Mouse (Mus musculus): ENCODE results near the gene Cops7a. TPM values are rescaled to one million over a fixed set of nuclear protein-coding genes. Genes with fewer than 3 reads are reported as not detected.

Cops7a gene
- polyA plus RNA-seq (2012; rRNA removed) = 122 and 143 TPM in 2 replicates

DNA sequence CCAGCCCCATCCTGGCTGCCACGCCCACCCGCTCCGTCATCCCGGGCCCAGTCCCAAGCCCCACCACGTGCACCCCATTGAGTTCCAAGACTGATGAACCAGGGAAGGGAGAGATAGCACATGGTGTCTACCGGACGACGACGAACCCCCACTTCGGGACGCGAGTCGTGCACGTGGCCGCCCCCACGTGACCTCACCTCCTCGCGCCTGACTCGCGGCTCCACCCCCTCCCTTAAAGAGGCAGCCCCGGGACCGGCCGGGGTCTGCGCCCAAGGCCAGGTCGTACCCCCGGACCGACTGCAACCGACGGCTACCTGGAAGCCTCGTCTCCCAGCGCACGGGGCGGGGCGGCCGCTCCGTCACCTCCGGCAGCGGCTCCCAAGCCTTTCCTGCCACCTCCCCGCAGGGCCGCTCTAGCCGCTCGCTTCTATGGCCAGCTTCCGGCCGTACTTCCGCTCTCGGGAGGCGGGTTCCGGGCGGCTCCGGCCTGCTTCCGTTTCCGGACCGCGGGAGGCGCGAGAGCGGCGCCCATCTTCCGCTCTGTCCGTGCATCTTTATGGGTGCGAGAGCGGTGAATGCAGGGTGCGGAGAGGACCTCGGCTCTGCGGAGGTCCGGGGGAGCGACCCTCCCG lies at the start of gene Cops7a:
Gene Cops7a (minus strand): TSS at position 451 of the 632 bp plus-strand sequence.

DNA sequence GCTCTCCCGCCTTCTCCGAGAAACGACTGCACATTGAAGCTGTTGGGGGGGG lies 43.6 kb upstream of the Cops7a start, which contains the start of gene Zfp384:
Gene Zfp384 (plus strand): TSS at position 17 of the 52 bp plus-strand sequence.

DNA sequence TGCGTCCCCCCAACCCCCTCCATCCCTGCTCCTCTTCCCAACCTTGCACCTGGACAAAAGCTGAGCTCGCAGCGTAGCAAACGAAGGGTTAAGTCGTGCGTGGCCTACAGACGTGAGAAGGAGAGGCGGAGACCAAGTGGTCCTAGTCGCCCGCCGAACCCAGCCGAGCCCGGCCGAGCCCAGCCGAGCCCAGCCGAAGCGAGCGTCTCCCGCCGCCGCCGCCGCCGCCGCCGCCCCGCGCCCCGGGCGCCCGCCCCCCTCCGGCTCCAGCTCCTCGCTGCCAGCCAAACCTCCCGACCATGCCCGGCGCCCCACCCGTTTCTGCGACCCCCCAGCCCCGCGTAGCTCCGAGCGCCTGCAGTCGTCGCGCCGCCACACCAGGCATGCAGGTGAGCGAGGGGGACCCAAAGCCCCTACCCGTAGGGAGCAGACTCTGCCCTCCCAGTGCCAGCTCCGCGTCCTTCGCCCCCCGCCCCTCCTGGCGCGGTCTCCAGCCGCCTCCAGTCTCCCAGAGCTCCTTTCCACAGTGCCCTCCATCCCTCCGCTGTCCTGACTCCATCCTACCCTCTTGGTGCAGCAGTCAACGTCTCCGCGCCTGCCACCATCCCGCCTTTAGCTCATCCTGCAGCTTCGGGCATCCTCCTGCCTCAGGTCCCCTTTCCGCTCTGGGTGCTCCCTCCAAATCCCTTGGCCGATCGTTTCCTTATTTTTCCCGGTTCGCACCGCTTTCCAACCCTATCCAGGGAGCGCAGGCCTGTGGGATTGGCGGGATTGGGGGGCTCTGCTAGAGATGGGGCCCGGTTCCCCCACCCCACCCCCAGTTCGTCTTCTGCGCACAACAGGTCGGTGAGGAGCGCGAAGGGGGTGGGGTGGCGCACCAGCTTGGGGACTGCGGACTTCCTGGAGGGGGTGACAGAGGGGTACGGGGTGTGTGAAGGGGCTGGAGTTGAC lies 31.5 kb upstream of the Cops7a start, which contains the start of gene Pianp:
Gene Pianp (plus strand): TSS at position 144 of the 951 bp plus-strand sequence.

DNA sequence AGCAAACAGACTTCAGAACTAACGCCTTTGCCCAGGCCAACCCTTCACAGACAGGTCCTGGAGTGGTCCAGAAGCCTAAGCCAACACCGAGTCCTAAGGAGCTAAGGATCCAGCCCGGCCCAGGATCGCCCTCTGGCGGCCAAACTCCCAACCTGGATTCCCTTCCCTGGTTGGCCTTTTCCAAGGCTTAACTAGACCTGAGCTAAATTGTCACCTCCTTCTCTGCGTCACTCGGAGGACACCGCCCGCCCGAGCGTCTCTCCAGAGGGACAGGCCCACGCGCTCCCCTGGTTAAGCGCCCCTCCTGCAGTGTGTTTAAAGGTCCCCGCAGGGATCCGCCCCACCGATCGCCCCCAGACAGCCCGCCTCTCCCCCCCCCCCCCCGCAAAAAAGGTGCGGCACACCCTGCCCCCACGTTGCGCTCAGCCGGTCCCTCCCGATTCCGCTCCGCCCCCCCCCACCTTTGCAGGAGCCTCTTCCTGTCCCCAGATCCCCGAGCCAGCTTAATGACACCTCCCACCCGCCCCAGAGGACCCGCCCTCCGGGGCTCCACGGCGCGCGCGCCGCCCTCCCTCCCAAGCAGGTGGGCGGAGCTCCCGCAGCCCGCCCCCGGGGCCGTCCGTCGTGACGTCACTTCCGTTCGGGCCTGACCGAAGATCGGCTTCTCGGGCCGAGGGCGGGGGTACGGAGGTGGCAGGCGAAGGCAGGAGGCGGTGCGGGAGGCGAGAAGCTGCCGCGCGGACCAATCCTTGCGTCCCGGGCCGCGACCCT lies 34.4 kb downstream of the Cops7a start, which contains the start of gene Mlf2:
Gene Mlf2 (plus strand): TSS at position 633 of the 771 bp plus-strand sequence.

DNA sequence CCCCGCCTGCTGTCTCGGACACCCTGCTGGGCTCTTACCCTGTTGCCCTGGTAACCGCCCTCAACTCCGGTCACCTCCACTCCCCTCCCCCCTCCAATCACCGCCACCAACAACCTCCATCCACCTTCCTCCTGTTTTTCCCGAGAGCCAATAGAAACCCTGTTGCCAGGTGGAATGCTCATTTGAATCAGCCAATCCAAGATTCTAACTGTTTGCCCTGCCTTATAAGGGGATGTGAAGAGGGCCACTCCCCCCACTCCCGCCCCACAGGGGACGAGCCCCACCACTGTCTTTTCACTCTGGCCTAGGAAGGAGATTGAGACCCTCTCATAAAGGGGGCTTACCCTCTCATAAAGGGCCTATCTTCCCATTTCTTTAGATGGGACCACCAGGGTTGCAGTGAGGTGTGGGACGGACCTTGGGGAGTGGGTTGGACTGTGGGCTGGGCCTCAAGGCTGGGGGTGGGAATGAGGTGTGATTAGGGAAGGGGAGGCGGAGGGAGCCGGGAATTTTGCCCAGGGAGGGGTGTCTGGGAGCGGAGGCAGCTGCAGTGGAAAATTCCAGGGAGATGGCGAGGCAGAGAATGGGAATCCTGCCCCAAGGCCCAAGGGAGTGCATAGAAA lies 45.5 kb downstream of the Cops7a start, which contains the start of gene Ptms:
Gene Ptms (minus strand): TSS at position 409 of the 623 bp plus-strand sequence.

DNA sequence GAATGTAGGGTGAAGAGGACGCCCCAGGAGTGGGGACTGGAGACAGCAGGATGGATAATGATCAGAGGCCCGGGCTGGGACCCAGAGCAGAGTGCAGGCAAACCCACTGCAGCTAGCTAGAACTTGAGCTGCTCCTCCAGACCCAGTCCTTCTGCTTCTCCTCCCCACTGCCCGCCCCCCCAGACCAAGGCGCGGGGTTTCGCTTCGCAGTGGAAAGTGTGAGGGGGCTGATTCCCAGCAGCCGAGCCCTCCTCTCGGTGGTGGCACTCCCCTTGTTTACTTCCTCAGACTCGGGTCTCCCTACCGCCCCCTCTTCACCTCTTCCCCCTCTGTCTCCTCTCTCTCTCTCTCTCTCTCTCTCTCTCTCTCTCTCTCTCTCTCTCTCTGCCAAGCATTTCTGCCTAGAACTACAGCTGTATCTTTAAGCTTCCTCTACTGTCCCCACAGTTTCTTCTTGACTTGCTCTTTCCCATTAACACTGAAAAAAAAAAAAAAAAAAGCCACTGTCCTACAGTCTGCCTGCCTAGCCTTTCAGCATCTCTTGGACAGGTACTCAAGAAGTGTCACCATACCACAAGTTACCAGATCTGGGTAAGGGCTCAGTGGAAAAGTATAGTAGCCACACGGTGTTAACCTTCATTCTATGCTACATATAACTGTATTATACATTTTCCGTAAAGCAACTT lies 53.7 kb downstream of the Cops7a start, which contains the start of gene Lag3:
Gene Lag3 (minus strand): TSS at position 173 of the 686 bp plus-strand sequence.

Other genes with a start within 250 kb of the Cops7a start
- gene Ptpn6, start 226.8 kb downstream of the Cops7a start, polyA plus RNA-seq (2012; rRNA removed) = 5.3 and 7.8 TPM in 2 replicates
- gene Grcc10, start 224.2 kb downstream of the Cops7a start, polyA plus RNA-seq (2012; rRNA removed) = 383 and 432 TPM in 2 replicates
- gene Gm45234, start 209.5 kb downstream of the Cops7a start, polyA plus RNA-seq (2012; rRNA removed) = 0.11 TPM in 1 of 2 replicates, not detected in the other
- gene Atn1, start 209.0 kb downstream of the Cops7a start, polyA plus RNA-seq (2012; rRNA removed) = 40.9 and 65.1 TPM in 2 replicates
- gene Eno2, start 195.9 kb downstream of the Cops7a start, polyA plus RNA-seq (2012; rRNA removed) = 9.1 and 11.8 TPM in 2 replicates
- 4.2 and 11.4 TPM in 2 replicates for gene Lrrc23, start 185.8 kb downstream of the Cops7a start, polyA plus RNA-seq (2012; rRNA removed)
- gene Spsb2, start 156.9 kb downstream of the Cops7a start, polyA plus RNA-seq (2012; rRNA removed) = 6.0 and 8.9 TPM in 2 replicates
- 559 and 705 TPM in 2 replicates for gene Tpi1, start 151.2 kb downstream of the Cops7a start, polyA plus RNA-seq (2012; rRNA removed)
- 111 and 146 TPM in 2 replicates for gene Usp5, start 136.1 kb downstream of the Cops7a start, polyA plus RNA-seq (2012; rRNA removed)
- 157 and 168 TPM in 2 replicates for gene Cdca3, start 136.0 kb downstream of the Cops7a start, polyA plus RNA-seq (2012; rRNA removed)
- gene Gnb3, start 125.3 kb downstream of the Cops7a start, polyA plus RNA-seq (2012; rRNA removed) = 2.2 and 3.0 TPM in 2 replicates
- gene P3h3, start 107.8 kb downstream of the Cops7a start, polyA plus RNA-seq (2012; rRNA removed) = 103 and 125 TPM in 2 replicates
- gene Gpr162, start 101.6 kb downstream of the Cops7a start, polyA plus RNA-seq (2012; rRNA removed) = 13.4 and 15.2 TPM in 2 replicates
- 0.01 and 0.05 TPM in 2 replicates for gene Cd4, start 77.3 kb downstream of the Cops7a start, polyA plus RNA-seq (2012; rRNA removed)
- 2.3 and 3.2 TPM in 2 replicates for gene Lag3, start 53.8 kb downstream of the Cops7a start, polyA plus RNA-seq (2012; rRNA removed)
- 1,105 and 3,481 TPM in 2 replicates for gene Ptms, start 45.4 kb downstream of the Cops7a start, polyA plus RNA-seq (2012; rRNA removed)
- gene Mlf2, start 34.2 kb downstream of the Cops7a start, polyA plus RNA-seq (2012; rRNA removed) = 358 and 360 TPM in 2 replicates
- 1.6 and 3.4 TPM in 2 replicates for gene Pianp, start 31.2 kb upstream of the Cops7a start, polyA plus RNA-seq (2012; rRNA removed)
- gene Zfp384, start 43.6 kb upstream of the Cops7a start, polyA plus RNA-seq (2012; rRNA removed) = 52.2 and 93.4 TPM in 2 replicates
- 130 and 145 TPM in 2 replicates for gene Ing4, start 74.2 kb upstream of the Cops7a start, polyA plus RNA-seq (2012; rRNA removed)
- 25.3 and 37.8 TPM in 2 replicates for gene Acrbp, start 84.2 kb upstream of the Cops7a start, polyA plus RNA-seq (2012; rRNA removed)
- gene Lpar5, start 102.4 kb upstream of the Cops7a start, polyA plus RNA-seq (2012; rRNA removed) = 0.22 and 0.24 TPM in 2 replicates
- gene Chd4, start 130.4 kb upstream of the Cops7a start, polyA plus RNA-seq (2012; rRNA removed) = 164 and 215 TPM in 2 replicates
- gene Nop2, start 166.4 kb upstream of the Cops7a start, polyA plus RNA-seq (2012; rRNA removed) = 45.9 and 58.2 TPM in 2 replicates
- gene Iffo1, start 179.7 kb upstream of the Cops7a start, polyA plus RNA-seq (2012; rRNA removed) = 26.0 and 30.3 TPM in 2 replicates
- 3,932 and 4,365 TPM in 2 replicates for gene Gapdh, start 200.9 kb upstream of the Cops7a start, polyA plus RNA-seq (2012; rRNA removed)
- gene Ncapd2, start 226.2 kb upstream of the Cops7a start, polyA plus RNA-seq (2012; rRNA removed) = 349 and 495 TPM in 2 replicates
- 84.9 and 134 TPM in 2 replicates for gene Mrpl51, start 226.3 kb upstream of the Cops7a start, polyA plus RNA-seq (2012; rRNA removed)

Measured in central nervous system, embryonic 11.5 days (tissue).